Mouse (Mus musculus): Measurements from ENCODE around the gene Rrad. TPM values are rescaled to one million over a fixed set of nuclear protein-coding genes. Genes with fewer than 3 reads are reported as not detected.

Rrad gene
- total and polyA plus RNA-seq, 3 experiments: 123 to 414 (median 205) TPM

GRCm38 (mm10) chr8:104591133-104591834 lies 39.8 kb downstream of the Rrad start, which contains the start of gene Pdp2:
TSS of gene Pdp2 (plus strand) at chr8:104591451.
- intact Hi-C loops (cut with DNase I): no loop called here
- peak within 1 kb of the TSS; percentile 90 for H3K27ac ChIP-seq
- H3K36me3 ChIP-seq (ENCODE audit: control insufficient read depth, insufficient read depth, low read length): no peaks in the 10 kb centered on the region; the same call in 1 of the 2 replicates
- TF ChIP-seq EP300 (IDR thresholded peaks at IDR 0.05; ENCODE audit: insufficient read depth, low read depth, low read length) (peak; percentile 34; the same call in 1 of the 2 replicates), CTCF (IDR thresholded peaks at IDR 0.05) (no peak), POLR2A (IDR thresholded peaks at IDR 0.05; ENCODE audit: insufficient read depth, low read depth, low read length) (peak; percentile 89)
- no peaks in the 10 kb centered on the region for H3K27me3 ChIP-seq (ENCODE audit: control insufficient read depth, insufficient read depth, low read length)
- DNase-seq: peak; percentile 92 to 94
- peak within 1 kb of the TSS; percentile 91 for H3K4me3 ChIP-seq
- H3K79me2 ChIP-seq (replicated peaks; ENCODE audit: control insufficient read depth, insufficient read depth, low read length): peaks cover 3% of the 10 kb centered on the region
- WGBS: under 1% methylated on average over 44 of the region's 44 CpGs
- peaks cover 2% of the 10 kb centered on the region for H3K4me1 ChIP-seq (ENCODE audit: control insufficient read depth, insufficient read depth, low read length)
- H3K9ac ChIP-seq (ENCODE audit: low read depth, low read length): peak within 1 kb of the TSS; percentile 79

- H3K79me2 ChIP-seq (replicated peaks; ENCODE audit: control insufficient read depth, insufficient read depth, low read length): peaks cover 3% of the 10 kb centered on the region
- no peak overlapping the region for H3K4me3 ChIP-seq
- no peaks in the 10 kb centered on the region for H3K27me3 ChIP-seq (ENCODE audit: control insufficient read depth, insufficient read depth, low read length)
- no peak for DNase-seq
- intact Hi-C loops (cut with DNase I): no loop called here
- H3K27ac ChIP-seq: no peak overlapping the region
- no peaks in the 10 kb centered on the region; the same call in 1 of the 2 replicates for H3K36me3 ChIP-seq (ENCODE audit: control insufficient read depth, insufficient read depth, low read length)
- no peak overlapping the region for H3K9ac ChIP-seq (ENCODE audit: low read depth, low read length)
- peaks cover 2% of the 10 kb centered on the region for H3K4me1 ChIP-seq (ENCODE audit: control insufficient read depth, insufficient read depth, low read length)
- no peak for TF ChIP-seq CTCF (IDR thresholded peaks at IDR 0.05)
- no peak for TF ChIP-seq POLR2A (IDR thresholded peaks at IDR 0.05; ENCODE audit: insufficient read depth, low read depth, low read length)
- no peak for TF ChIP-seq EP300 (IDR thresholded peaks at IDR 0.05; ENCODE audit: insufficient read depth, low read depth, low read length)
- WGBS: 95% methylated on average over 3 of the region's 3 CpGs
Measured at GRCm38 (mm10) chr8:104590284-104590683, 40.8 kb downstream of the Rrad start.

- 61% methylated on average over 1 of the region's 1 CpGs for WGBS
- Histone ChIP-seq H3K4me1 (ENCODE audit: control insufficient read depth, insufficient read depth, low read length) (no peaks in the 10 kb centered on the region), H3K4me3 (no peak overlapping the region), H3K9ac (ENCODE audit: low read depth, low read length) (no peak overlapping the region), H3K79me2 (replicated peaks; ENCODE audit: control insufficient read depth, insufficient read depth, low read length) (no peaks in the 10 kb centered on the region), H3K36me3 (ENCODE audit: control insufficient read depth, insufficient read depth, low read length) (no peaks in the 10 kb centered on the region), H3K27ac (no peak overlapping the region), H3K27me3 (ENCODE audit: control insufficient read depth, insufficient read depth, low read length) (no peaks in the 10 kb centered on the region)
- TF ChIP-seq POLR2A (IDR thresholded peaks at IDR 0.05; ENCODE audit: insufficient read depth, low read depth, low read length) (no peak), CTCF (IDR thresholded peaks at IDR 0.05) (no peak), EP300 (IDR thresholded peaks at IDR 0.05; ENCODE audit: insufficient read depth, low read depth, low read length) (no peak)
- no peak for DNase-seq
- intact Hi-C loops (cut with DNase I): no loop called here
Measured at GRCm38 (mm10) chr8:104584522-104584921, 46.6 kb downstream of the Rrad start.

Other genes with a start within 250 kb of the Rrad start
- 10 to 100 TPM; 10.0 to 11.4 TPM for gene Cmtm4, start 235.5 kb downstream of the Rrad start, total RNA-seq (2021)
- 7.3 and 13.4 TPM in 2 replicates for gene Cmtm4, start 235.5 kb downstream of the Rrad start, polyA plus RNA-seq (2012; rRNA removed)
- gene Dync1li2, start 188.3 kb downstream of the Rrad start, total RNA-seq (2021): 100 to 1,000 TPM in 1 of 2 experiments, 10 to 100 TPM in 1; 86.8 to 107 TPM
- 20.2 and 38.5 TPM in 2 replicates for gene Dync1li2, start 188.3 kb downstream of the Rrad start, polyA plus RNA-seq (2012; rRNA removed)
- not detected for gene Terb1, start 121.4 kb downstream of the Rrad start, total RNA-seq (2021)
- gene Terb1, start 121.4 kb downstream of the Rrad start, polyA plus RNA-seq (2012; rRNA removed): not detected in 2 replicates
- 10 to 100 TPM; 27.0 to 31.4 TPM for gene Nae1, start 96.7 kb downstream of the Rrad start, total RNA-seq (2021)
- 11.0 and 28.0 TPM in 2 replicates for gene Nae1, start 96.7 kb downstream of the Rrad start, polyA plus RNA-seq (2012; rRNA removed)
- 1 to 10 TPM; 2.0 to 2.9 TPM for gene Car7, start 96.6 kb downstream of the Rrad start, total RNA-seq (2021)
- 9.3 and 11.2 TPM in 2 replicates for gene Car7, start 96.6 kb downstream of the Rrad start, polyA plus RNA-seq (2012; rRNA removed)
- gene Pdp2, start 39.9 kb downstream of the Rrad start, total RNA-seq (2021): 10 to 100 TPM; 18.4 to 35.8 TPM
- gene Pdp2, start 39.9 kb downstream of the Rrad start, polyA plus RNA-seq (2012; rRNA removed): 10.0 and 18.8 TPM in 2 replicates
- 1 to 10 TPM; 3.3 to 4.3 TPM for gene Cdh16, start 6.9 kb downstream of the Rrad start, total RNA-seq (2021)
- gene Cdh16, start 6.9 kb downstream of the Rrad start, polyA plus RNA-seq (2012; rRNA removed): 7.1 and 11.0 TPM in 2 replicates
- gene Ciao2b, start 10.6 kb upstream of the Rrad start, total RNA-seq (2021): 10 to 100 TPM; 63.9 to 66.9 TPM
- gene Ciao2b, start 10.6 kb upstream of the Rrad start, polyA plus RNA-seq (2012; rRNA removed): 51.6 and 58.1 TPM in 2 replicates
- gene Ces2a, start 102.7 kb upstream of the Rrad start, total RNA-seq (2021): not detected
- 0.18 TPM in 1 of 2 replicates, not detected in the other for gene Ces2a, start 102.7 kb upstream of the Rrad start, polyA plus RNA-seq (2012; rRNA removed)
- under 1 TPM; 0.16 to 0.32 TPM for gene Ces2b, start 200.2 kb upstream of the Rrad start, total RNA-seq (2021)
- gene Ces2b, start 200.2 kb upstream of the Rrad start, polyA plus RNA-seq (2012; rRNA removed): 0.06 and 0.15 TPM in 2 replicates
- not detected for gene Ces2c, start 215.7 kb upstream of the Rrad start, total RNA-seq (2021)
- gene Ces2c, start 215.7 kb upstream of the Rrad start, polyA plus RNA-seq (2012; rRNA removed): not detected in 2 replicates